Mouse (Mus musculus) liver, embryonic 14.5 days (tissue): ENCODE measurements around the gene Fam114a2.

ENCODE experiments used
- CTCF ChIP-seq: IDR thresholded peaks from 2 replicates; pipeline ENCODE4 v1.5.1; 2016; ENCODE audit warnings: antibody characterized with exemption, low read depth, control low read depth
- EP300 ChIP-seq: IDR thresholded peaks from 2 replicates; pipeline ENCODE4 v1.6.1; 2016; ENCODE audit warnings: antibody characterized with exemption, low read depth

DNA sequence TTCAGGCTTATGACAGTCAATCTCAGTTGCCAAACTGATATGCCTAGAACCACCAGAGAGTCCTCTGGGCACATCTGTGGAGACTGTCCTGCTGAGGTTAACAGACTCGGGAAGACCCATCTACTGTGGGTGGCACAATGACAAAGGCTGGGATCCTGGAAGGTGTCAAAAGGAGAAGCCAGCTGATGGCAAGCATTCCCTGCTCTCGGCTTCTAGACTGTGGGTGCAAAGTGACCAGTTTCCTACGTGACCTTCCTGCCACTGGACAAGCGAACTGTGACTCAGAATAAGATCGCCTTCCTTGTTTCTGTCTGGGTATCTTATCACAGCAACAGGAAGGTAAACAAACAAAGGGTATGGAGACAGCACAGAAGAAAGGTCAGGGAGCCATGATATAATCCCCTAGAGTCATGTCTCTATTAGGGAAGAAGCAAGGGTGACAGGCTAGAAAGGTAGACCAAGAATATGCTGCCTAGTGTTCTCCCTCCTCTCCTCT, 1.4 kb downstream of the Fam114a2 start:
- no peak for TF ChIP-seq CTCF
- no peak for TF ChIP-seq EP300
